Mouse (Mus musculus) intestine, embryonic 16.5 days (tissue): ENCODE data around the gene Sh3pxd2a. TPM values are rescaled to one million over a fixed set of nuclear protein-coding genes. Genes with fewer than 3 reads are reported as not detected.

Source experiments
- ATAC-seq: fragments of 200-750 bp; cut with Nextera tagmentation; 2 replicates; pipeline ENCODE4 v1.8.0; 2017; ENCODE audit warnings: moderate TSS enrichment, moderate library complexity
- H3K27ac ChIP-seq: fragments of 300-500 bp; sonication (generic); 2 replicates; pipeline ENCODE4 v1.5.1; 2014; ENCODE audit warnings: mild to moderate bottlenecking, low read length
- H3K27me3 ChIP-seq: fragments of 300-500 bp; sonication (generic); replicated peaks from 2 replicates; pipeline ENCODE4 v1.6.1; 2014; ENCODE audit warnings: low read length, control low read depth, mixed read lengths; ENCODE audit not compliant: control insufficient read depth, insufficient read depth
- H3K36me3 ChIP-seq: fragments of 300-500 bp; sonication (generic); 2 replicates; pipeline ENCODE4 v1.6.1; 2014; ENCODE audit warnings: low read length, control low read depth; ENCODE audit not compliant: control insufficient read depth, insufficient read depth
- H3K4me1 ChIP-seq: fragments of 300-500 bp; sonication (generic); 2 replicates; pipeline ENCODE4 v1.6.1; 2014; ENCODE audit warnings: low read length, control low read depth, mixed read lengths; ENCODE audit not compliant: control insufficient read depth, insufficient read depth
- H3K4me2 ChIP-seq: fragments of 300-500 bp; sonication (generic); 2 replicates; pipeline ENCODE4 v1.6.1; 2014; ENCODE audit warnings: low read depth, low read length, control low read depth
- H3K4me3 ChIP-seq: fragments of 300-500 bp; sonication (generic); 2 replicates; pipeline ENCODE4 v1.5.1; 2014; ENCODE audit warnings: mild to moderate bottlenecking, low read length
- H3K9ac ChIP-seq: fragments of 300-500 bp; sonication (generic); 2 replicates; pipeline ENCODE4 v1.6.1; 2014; ENCODE audit warnings: low read depth, low read length
- H3K9me3 ChIP-seq: fragments of 300-500 bp; sonication (generic); 2 replicates; pipeline ENCODE4 v1.6.1; 2016; ENCODE audit warnings: low read length, control low read depth; ENCODE audit not compliant: control insufficient read depth
- WGBS: fragments of 180-500 bp; shearing (Covaris S2); extraction: QIAGEN DNeasy Blood & Tissue Kit; methylation state at CpG from one replicate; pipeline ENCODE4 v1.1.7; 2014; 5-methylcytosine and 5-hydroxymethylcytosine counted together
- polyA plus RNA-seq: library from polyadenylated mRNA; unstranded; fragments of >200 nt; fragmentation: Nextera tagmentation; extraction: Ambion mirVana; gene quantifications from 2 replicates; pipeline ENCODE4 v1.2.1, GENCODE M21; 2015

Gene Sh3pxd2a
- polyA plus RNA-seq, 1 experiment from 2014 or later = 3.0 TPM

DNA sequence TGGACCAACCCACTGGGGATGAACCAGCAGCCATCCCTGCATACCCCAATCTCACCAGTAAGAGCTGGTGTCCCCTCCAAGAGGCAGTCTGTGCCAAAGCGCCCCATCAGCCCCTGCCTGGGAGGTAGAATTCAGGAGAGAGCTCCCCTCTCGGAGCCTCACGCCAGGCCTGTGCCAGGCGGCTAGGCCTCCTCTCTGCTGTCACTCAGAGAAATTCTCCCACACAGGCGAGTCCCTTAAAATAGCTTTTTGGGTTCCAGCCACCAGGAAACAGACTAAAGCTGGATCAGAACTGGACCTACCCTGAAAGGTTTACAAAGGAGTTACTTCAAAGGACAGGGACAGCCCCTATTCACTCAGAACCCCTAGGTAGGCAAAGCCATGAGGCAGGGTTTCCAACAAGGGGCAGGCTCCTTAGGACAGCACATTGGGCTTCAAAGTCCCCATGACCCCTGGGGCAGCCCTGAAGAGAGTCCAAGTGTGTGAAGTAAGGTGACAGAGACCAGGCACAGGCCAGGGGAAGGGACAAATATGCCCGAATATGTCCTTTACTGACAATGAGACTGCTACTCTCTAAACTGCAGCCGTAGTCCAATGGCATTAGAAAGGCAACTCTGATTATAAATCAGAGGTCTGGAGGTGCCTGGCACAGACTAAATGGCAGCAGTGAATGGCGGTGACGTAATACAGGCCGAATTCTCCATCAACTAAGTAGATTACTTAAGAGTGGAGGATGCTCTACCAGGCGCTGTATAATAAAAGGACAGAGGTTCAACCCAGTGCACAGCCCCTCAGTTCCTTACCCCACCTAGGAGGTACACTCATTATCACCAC lies 9.8 kb downstream of the Sh3pxd2a start:
- Histone ChIP-seq H3K9ac (peak overlapping the region; percentile 56), H3K4me3 (no peak overlapping the region; the same call in 1 of the 2 replicates), H3K27ac (peak overlapping the region; percentile 93), H3K9me3 (no peaks in the 10 kb centered on the region), H3K4me1 (peaks cover 75% of the 10 kb centered on the region), H3K36me3 (no peaks in the 10 kb centered on the region), H3K27me3 (no peaks in the 10 kb centered on the region), H3K4me2 (peak overlapping the region; percentile 45; the same call in 1 of the 2 replicates)
- ATAC-seq = no peak
- WGBS = 63% methylated on average over 11 of the region's 11 CpGs

DNA sequence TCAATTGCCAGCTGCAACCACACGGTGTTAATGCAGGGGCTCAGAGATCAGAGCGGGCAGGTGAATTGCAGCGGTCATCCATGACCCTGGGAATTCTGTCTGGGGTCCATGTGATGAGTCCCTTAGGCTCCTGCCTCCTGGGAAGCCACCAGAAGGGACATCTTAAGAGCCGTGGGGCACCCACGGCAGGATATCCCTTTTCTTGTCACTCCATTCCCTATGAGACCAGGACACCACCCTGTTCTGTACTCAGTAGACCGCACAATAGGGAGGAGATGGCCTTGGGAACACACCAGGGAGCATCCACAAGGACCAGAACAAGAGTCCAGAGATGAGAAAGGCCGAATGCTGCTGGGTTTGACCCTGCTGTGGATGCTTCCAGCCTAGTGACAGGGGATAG lies 10.8 kb downstream of the Sh3pxd2a start:
- 87% methylated on average over 7 of the region's 7 CpGs for WGBS
- no peak overlapping the region for H3K9ac ChIP-seq
- no peaks in the 10 kb centered on the region for H3K9me3 ChIP-seq
- no peak overlapping the region for H3K4me3 ChIP-seq
- H3K27ac ChIP-seq = no peak overlapping the region
- peaks cover 77% of the 10 kb centered on the region for H3K4me1 ChIP-seq
- H3K4me2 ChIP-seq = no peak overlapping the region
- ATAC-seq = no peak
- no peaks in the 10 kb centered on the region for H3K36me3 ChIP-seq
- no peaks in the 10 kb centered on the region for H3K27me3 ChIP-seq

DNA sequence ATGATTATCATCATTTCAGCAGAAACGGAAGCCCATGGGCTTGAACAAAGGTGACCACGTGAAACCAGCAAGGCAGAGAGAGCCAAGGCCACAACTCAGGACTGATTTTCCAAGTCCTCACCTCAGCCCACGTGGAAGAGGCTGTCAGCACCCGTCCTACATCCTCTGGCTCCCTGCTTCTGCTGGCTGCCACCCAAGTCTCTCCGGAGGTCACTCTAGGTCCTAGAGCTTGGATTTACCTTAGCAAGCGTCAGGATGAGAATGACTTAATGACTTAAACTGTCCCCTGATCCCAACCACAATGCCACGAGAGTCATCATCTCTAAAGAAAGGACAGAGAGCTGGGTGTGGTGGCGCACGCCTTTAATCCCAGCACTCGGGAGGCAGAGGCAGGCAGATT lies 11.5 kb downstream of the Sh3pxd2a start:
- ATAC-seq = no peak
- 85% methylated on average over 10 of the region's 10 CpGs for WGBS

DNA sequence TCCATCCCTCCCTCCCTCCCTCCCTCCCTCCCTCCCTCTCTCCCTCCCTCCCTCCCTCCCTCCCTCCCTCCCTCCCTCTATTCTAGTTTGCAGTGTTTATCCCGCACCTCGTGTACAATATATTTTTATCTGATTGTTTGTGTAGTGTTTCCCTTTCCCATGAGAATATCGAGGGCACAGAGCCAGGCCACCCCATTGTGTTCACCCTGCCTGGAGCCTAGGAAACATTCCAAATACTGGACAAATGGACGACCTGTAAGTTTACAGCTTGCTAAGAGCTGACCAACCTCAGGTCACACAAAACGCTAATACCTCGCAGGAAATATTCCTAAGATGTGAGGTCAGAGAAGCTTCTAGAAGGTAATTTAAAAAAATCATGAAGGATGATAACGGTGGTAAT lies 12.0 kb downstream of the Sh3pxd2a start:
- no peak overlapping the region for H3K27ac ChIP-seq
- H3K4me1 ChIP-seq = peaks cover 76% of the 10 kb centered on the region
- H3K4me2 ChIP-seq = no peak overlapping the region
- no peak overlapping the region for H3K9ac ChIP-seq
- no peaks in the 10 kb centered on the region for H3K36me3 ChIP-seq
- H3K9me3 ChIP-seq = no peaks in the 10 kb centered on the region
- ATAC-seq = no peak
- 61% methylated on average over 7 of the region's 7 CpGs for whole genome bisulfite sequencing
- no peaks in the 10 kb centered on the region for H3K27me3 ChIP-seq
- no peak overlapping the region for H3K4me3 ChIP-seq

More for the DNA sequence above, 11.5 kb downstream of the Sh3pxd2a start:
- H3K9me3 ChIP-seq = no peaks in the 10 kb centered on the region
- H3K36me3 ChIP-seq = no peaks in the 10 kb centered on the region
- H3K27ac ChIP-seq = no peak overlapping the region
- no peak overlapping the region for H3K9ac ChIP-seq
- H3K27me3 ChIP-seq = no peaks in the 10 kb centered on the region
- H3K4me2 ChIP-seq = no peak overlapping the region
- peaks cover 77% of the 10 kb centered on the region for H3K4me1 ChIP-seq
- no peak overlapping the region for H3K4me3 ChIP-seq

GRCm38 (mm10) chr19:47451476-47452113 lies 12.6 kb downstream of the Sh3pxd2a start:
- Histone ChIP-seq H3K9ac (no peak overlapping the region), H3K36me3 (no peaks in the 10 kb centered on the region), H3K9me3 (no peaks in the 10 kb centered on the region), H3K27me3 (no peaks in the 10 kb centered on the region), H3K4me3 (no peak overlapping the region), H3K4me1 (peaks cover 81% of the 10 kb centered on the region), H3K4me2 (no peak overlapping the region), H3K27ac (peak overlapping the region; percentile 27)
- no peak for ATAC-seq
- 71% methylated on average over 10 of the region's 10 CpGs for WGBS

DNA sequence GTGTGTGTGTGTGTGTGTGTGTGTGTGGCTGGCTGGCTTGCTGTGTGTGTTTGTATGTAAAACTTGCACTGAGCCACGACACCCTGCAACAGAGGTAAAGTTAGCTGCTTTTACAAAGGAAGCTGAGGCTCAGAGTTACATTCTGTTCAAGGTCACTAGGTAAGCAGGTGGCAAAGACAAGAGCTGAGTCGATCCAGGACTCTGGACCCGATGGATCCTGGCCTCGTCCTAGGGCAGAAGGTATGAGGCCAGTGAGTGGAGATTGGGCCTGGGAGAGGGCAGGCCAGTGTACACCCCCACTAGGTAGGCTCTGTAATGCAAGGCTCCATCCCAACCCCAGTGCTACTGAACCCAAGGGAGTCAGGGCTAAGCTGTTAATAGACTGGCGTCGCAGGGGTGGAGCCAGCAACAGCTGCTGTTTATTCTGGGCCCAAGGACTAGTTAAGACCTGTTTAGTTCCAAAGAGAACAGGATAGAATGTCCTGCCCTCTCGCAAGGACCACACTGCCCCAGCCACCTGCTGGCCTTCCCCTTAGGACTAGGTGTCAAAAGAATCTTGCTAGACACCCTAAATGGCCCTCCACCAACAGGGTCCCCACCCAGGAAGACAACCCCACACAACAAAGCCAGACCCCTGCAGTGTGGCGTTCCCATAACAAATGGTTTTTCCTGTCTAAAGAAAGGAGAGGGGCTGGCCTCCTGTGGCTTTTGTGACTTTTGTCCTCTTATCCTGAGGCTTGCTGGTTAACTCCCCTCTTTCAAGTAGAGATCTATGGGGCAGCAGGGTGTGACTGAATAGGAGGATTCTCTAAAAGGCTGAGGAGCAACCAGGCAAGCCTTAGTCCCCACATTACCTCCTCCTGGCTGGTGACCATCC lies 13.7 kb downstream of the Sh3pxd2a start:
- H3K9me3 ChIP-seq = no peaks in the 10 kb centered on the region
- peak; percentile 27 for ATAC-seq
- H3K27ac ChIP-seq = peak overlapping the region; percentile 77
- H3K4me2 ChIP-seq = 0 out of 2 replicates have a peak overlapping the region, but pooled peaks have one; percentile 2
- no peaks in the 10 kb centered on the region for H3K27me3 ChIP-seq
- 29% methylated on average over 8 of the region's 8 CpGs for WGBS
- no peak overlapping the region for H3K4me3 ChIP-seq
- H3K4me1 ChIP-seq = peaks cover 82% of the 10 kb centered on the region
- H3K9ac ChIP-seq = peak overlapping the region; percentile 45
- H3K36me3 ChIP-seq = no peaks in the 10 kb centered on the region

DNA sequence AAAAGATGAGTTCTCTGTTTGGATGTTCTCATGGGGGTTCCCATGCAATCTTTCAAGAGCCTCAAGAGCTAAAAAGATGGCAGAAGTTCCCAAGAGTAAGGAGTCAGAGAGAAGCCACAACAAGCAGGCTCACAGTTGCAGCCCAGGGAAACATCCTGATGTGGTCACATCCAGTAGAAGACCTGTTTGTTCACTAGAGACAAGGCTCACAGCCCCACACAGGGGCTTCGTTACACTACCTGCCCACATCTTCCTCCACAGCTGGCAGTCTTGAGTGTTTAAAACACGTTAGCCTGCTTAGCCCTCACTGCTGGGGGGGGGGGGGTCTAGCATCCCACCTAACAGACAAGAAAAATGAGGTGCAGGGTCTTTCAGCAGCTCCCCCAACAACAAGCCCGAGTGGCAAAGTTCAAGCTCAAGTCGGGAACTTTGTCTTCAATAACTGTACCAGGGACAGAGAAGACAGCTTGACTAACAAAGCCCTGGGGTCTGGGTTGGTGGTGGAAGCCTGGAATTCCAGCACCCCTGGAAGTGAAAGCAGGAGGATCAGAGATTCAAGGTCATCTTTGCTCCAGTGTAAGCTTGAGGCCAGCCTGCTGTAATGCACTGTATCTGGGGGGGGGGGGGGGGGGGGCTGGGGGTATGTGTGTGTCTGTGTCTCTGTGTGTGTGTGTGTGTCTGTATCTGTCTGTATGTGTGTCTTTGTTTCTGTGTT lies 14.5 kb downstream of the Sh3pxd2a start:
- WGBS = 48% methylated on average over 4 of the region's 4 CpGs
- H3K4me1 ChIP-seq = peaks cover 80% of the 10 kb centered on the region
- no peak overlapping the region for H3K4me2 ChIP-seq

GRCm38 (mm10) chr19:47448618-47449151 lies 15.5 kb downstream of the Sh3pxd2a start:
- Histone ChIP-seq H3K4me2 (no peak overlapping the region), H3K4me3 (no peak overlapping the region), H3K4me1 (peaks cover 80% of the 10 kb centered on the region), H3K27ac (no peak overlapping the region), H3K9me3 (no peaks in the 10 kb centered on the region), H3K36me3 (no peaks in the 10 kb centered on the region), H3K9ac (no peak overlapping the region), H3K27me3 (no peaks in the 10 kb centered on the region)
- WGBS = 65% methylated on average over 14 of the region's 14 CpGs
- no peak for ATAC-seq

More for the DNA sequence above, 14.5 kb downstream of the Sh3pxd2a start:
- ATAC-seq = no peak
- no peaks in the 10 kb centered on the region for H3K9me3 ChIP-seq
- H3K27me3 ChIP-seq = no peaks in the 10 kb centered on the region
- 0 out of 2 replicates have a peak overlapping the region, but pooled peaks have one; percentile 15 for H3K27ac ChIP-seq
- H3K36me3 ChIP-seq = no peaks in the 10 kb centered on the region
- no peak overlapping the region for H3K4me3 ChIP-seq
- no peak overlapping the region for H3K9ac ChIP-seq
